Mouse (Mus musculus) myocyte (in vitro differentiated cells): ENCODE measurements around the gene Creld1.

ENCODE experiments used
- CEBPB ChIP-seq: IDR thresholded peaks from 2 replicates; pipeline ENCODE4 v1.6.1; 2011; ENCODE audit warnings: mild to moderate bottlenecking, moderate library complexity; ENCODE audit not compliant: poor library complexity, insufficient read depth, severe bottlenecking
- E2F4 ChIP-seq: IDR thresholded peaks from one replicate; pipeline ENCODE4 v1.6.1; 2011; ENCODE audit warnings: mild to moderate bottlenecking, control low read depth, moderate library complexity; ENCODE audit not compliant: insufficient read depth
- MAX ChIP-seq: IDR thresholded peaks from one replicate; pipeline ENCODE4 v1.6.1; 2011; ENCODE audit warnings: low read depth, mild to moderate bottlenecking, control low read depth
- MYOD1 ChIP-seq, 3 experiments: IDR thresholded peaks; one replicate each; pipeline ENCODE4 v1.6.1; 2011; ENCODE audit warnings: control low read depth in 2 of 3, low read depth in 2 of 3, mild to moderate bottlenecking in 2 of 3, moderate library complexity in 1 of 3; ENCODE audit not compliant: insufficient read length in 2 of 3, control insufficient read depth in 1 of 3
- MYOG ChIP-seq, 3 experiments: IDR thresholded peaks; one replicate each; pipeline ENCODE4 v1.6.1; 2011; ENCODE audit warnings: control low read depth in 2 of 3, low read depth in 2 of 3, mild to moderate bottlenecking in 2 of 3; ENCODE audit not compliant: insufficient read length in 2 of 3, control insufficient read depth in 1 of 3, insufficient read depth in 1 of 3
- POLR2A ChIP-seq: IDR thresholded peaks from one replicate; pipeline ENCODE4 v1.6.1; 2011; ENCODE audit warnings: low read depth, mild to moderate bottlenecking, control low read depth, moderate library complexity; ENCODE audit not compliant: insufficient read length
- POLR2AphosphoS2 ChIP-seq: IDR thresholded peaks from one replicate; pipeline ENCODE4 v1.6.1; 2011; ENCODE audit warnings: low read depth, control low read depth; ENCODE audit not compliant: insufficient read length
- SRF ChIP-seq: IDR thresholded peaks from one replicate; pipeline ENCODE4 v1.6.1; 2011; ENCODE audit warnings: low read depth; ENCODE audit not compliant: control insufficient read depth, insufficient read length
- TCF12 ChIP-seq: IDR thresholded peaks from one replicate; pipeline ENCODE4 v1.6.1; 2011; ENCODE audit warnings: mild to moderate bottlenecking, control low read depth; ENCODE audit not compliant: poor library complexity, insufficient read depth, severe bottlenecking
- USF1 ChIP-seq: IDR thresholded peaks from one replicate; pipeline ENCODE4 v1.6.1; 2011; ENCODE audit warnings: low read depth, mild to moderate bottlenecking, control low read depth, moderate library complexity

GRCm38 (mm10) chr6:113447639-113448038, 35.5 kb upstream of the Creld1 start:
- TF ChIP-seq USF1 = no peak
- no peak for TF ChIP-seq POLR2AphosphoS2
- no peak for TF ChIP-seq POLR2A
- no peak for TF ChIP-seq E2F4
- no peak for TF ChIP-seq CEBPB
- no peak for TF ChIP-seq MYOG (IDR thresholded peaks at IDR 0.05; ENCODE audit: control insufficient read depth in 1 of 3, insufficient read depth in 1 of 3, insufficient read length in 2 of 3, low read depth in 2 of 3)
- no peak for TF ChIP-seq SRF
- no peak for TF ChIP-seq TCF12
- no peak for TF ChIP-seq MYOD1 (IDR thresholded peaks at IDR 0.05; ENCODE audit: control insufficient read depth in 1 of 3, insufficient read length in 2 of 3, low read depth in 2 of 3)
- no peak for TF ChIP-seq MAX
